Mouse (Mus musculus) heart, embryonic 13.5 days (tissue): Measurements from ENCODE around the gene Mrtfa. TPM values are rescaled to one million over a fixed set of nuclear protein-coding genes. Genes with fewer than 3 reads are reported as not detected.
"Not testable (repeated sequence)": the region's sequence is repeated elsewhere in the genome, so short reads cannot be mapped to it uniquely, and the experiment has no call there.

ENCODE experiments used
- ATAC-seq: fragments of 200-750 bp; cut with Nextera tagmentation; 2 replicates; pipeline ENCODE4 v1.8.0; 2017; ENCODE audit warnings: moderate TSS enrichment; ENCODE audit not compliant: insufficient number of reproducible peaks, low FRiP score, low TSS enrichment; ENCODE audit errors: extremely low read depth
- H3K27ac ChIP-seq: fragments of 300-500 bp; sonication (generic); replicated peaks from 2 replicates; pipeline ENCODE4 v1.5.1; 2015; ENCODE audit warnings: moderate library complexity, mild to moderate bottlenecking, inconsistent platforms
- H3K27me3 ChIP-seq: fragments of 300-500 bp; sonication (generic); replicated peaks from 2 replicates; pipeline ENCODE4 v1.6.1; 2015; ENCODE audit warnings: mild to moderate bottlenecking, inconsistent platforms
- H3K36me3 ChIP-seq: fragments of 300-500 bp; sonication (generic); 2 replicates; pipeline ENCODE4 v1.6.1; 2015; ENCODE audit warnings: mild to moderate bottlenecking, inconsistent platforms
- H3K4me1 ChIP-seq: fragments of 300-500 bp; sonication (generic); 2 replicates; pipeline ENCODE4 v1.6.1; 2015; ENCODE audit warnings: inconsistent platforms
- H3K4me2 ChIP-seq: fragments of 300-500 bp; sonication (generic); 2 replicates; pipeline ENCODE4 v1.6.1; 2015; ENCODE audit warnings: inconsistent platforms, mild to moderate bottlenecking, moderate library complexity
- H3K4me3 ChIP-seq: fragments of 300-500 bp; sonication (generic); 2 replicates; pipeline ENCODE4 v1.5.1; 2015; ENCODE audit warnings: moderate library complexity, mild to moderate bottlenecking, inconsistent platforms
- H3K9ac ChIP-seq: fragments of 300-500 bp; sonication (generic); 2 replicates; pipeline ENCODE4 v1.6.1; 2015; ENCODE audit warnings: inconsistent platforms, mild to moderate bottlenecking, moderate library complexity
- H3K9me3 ChIP-seq: fragments of 300-500 bp; sonication (generic); 2 replicates; pipeline ENCODE4 v1.6.1; 2016; ENCODE audit warnings: inconsistent platforms
- WGBS: fragments of 180-500 bp; shearing (Covaris S2); methylation state at CpG from one replicate; pipeline ENCODE4 v1.1.7; 2015; ENCODE audit warnings: mixed read lengths; 5-methylcytosine and 5-hydroxymethylcytosine counted together
- polyA plus RNA-seq: library from polyadenylated mRNA; unstranded; fragments of >200 nt; fragmentation: Nextera tagmentation; extraction: Ambion mirVana; gene quantifications from 2 replicates; pipeline ENCODE4 v1.2.1, GENCODE M21; 2015

The Mrtfa gene
- polyA plus RNA-seq, 1 experiment from 2014 or later = 13.9 TPM

GRCm38 (mm10) chr15:81225732-81226131 is 35.2 kb upstream of the Mrtfa start:
- H3K36me3 ChIP-seq = no peaks in the 10 kb centered on the region
- H3K27me3 ChIP-seq = 0 out of 2 replicates have a peak, but pooled peaks cover 12% of the 10 kb centered on the region
- 67% methylated on average over 6 of the region's 6 CpGs for WGBS
- H3K4me2 ChIP-seq = no peak overlapping the region
- no peak for ATAC-seq
- H3K27ac ChIP-seq = no peak overlapping the region
- H3K9me3 ChIP-seq = no peaks in the 10 kb centered on the region
- no peaks in the 10 kb centered on the region for H3K4me1 ChIP-seq
- no peak overlapping the region for H3K4me3 ChIP-seq
- H3K9ac ChIP-seq = no peak overlapping the region

GRCm38 (mm10) chr15:81225016-81225415 is 34.5 kb upstream of the Mrtfa start:
- Histone ChIP-seq H3K4me2 (no peak overlapping the region), H3K36me3 (no peaks in the 10 kb centered on the region), H3K9ac (no peak overlapping the region), H3K9me3 (no peaks in the 10 kb centered on the region), H3K27me3 (0 out of 2 replicates have a peak, but pooled peaks cover 12% of the 10 kb centered on the region), H3K4me1 (no peaks in the 10 kb centered on the region), H3K27ac (no peak overlapping the region), H3K4me3 (no peak overlapping the region)
- no peak for ATAC-seq
- 83% methylated on average over 10 of the region's 10 CpGs for WGBS

- 45% methylated on average over 6 of the region's 6 CpGs for WGBS
- Histone ChIP-seq H3K9ac (no peak overlapping the region), H3K27ac (no peak overlapping the region), H3K4me3 (no peak overlapping the region), H3K36me3 (no peaks in the 10 kb centered on the region), H3K9me3 (no peaks in the 10 kb centered on the region), H3K4me1 (no peaks in the 10 kb centered on the region), H3K4me2 (no peak overlapping the region), H3K27me3 (0 out of 2 replicates have a peak, but pooled peaks cover 5% of the 10 kb centered on the region)
- no peak for ATAC-seq
Measured at GRCm38 (mm10) chr15:81221446-81221845, 30.9 kb upstream of the Mrtfa start.

- H3K9me3 ChIP-seq, H3K4me1 ChIP-seq, H3K27me3 ChIP-seq, H3K27ac ChIP-seq, ATAC-seq, H3K9ac ChIP-seq, H3K4me2 ChIP-seq, H3K4me3 ChIP-seq, H3K36me3 ChIP-seq: not testable (repeated sequence)
- 61% methylated on average over 8 of the region's 8 CpGs for WGBS
Measured at GRCm38 (mm10) chr15:81220051-81220450, 29.5 kb upstream of the Mrtfa start.

- no peak for ATAC-seq
- H3K27me3 ChIP-seq = 0 out of 2 replicates have a peak, but pooled peaks cover 5% of the 10 kb centered on the region
- H3K4me2 ChIP-seq = no peak overlapping the region
- WGBS = 60% methylated on average over 6 of the region's 6 CpGs
- no peak overlapping the region for H3K27ac ChIP-seq
- no peak overlapping the region for H3K4me3 ChIP-seq
- no peaks in the 10 kb centered on the region for H3K36me3 ChIP-seq
- H3K9ac ChIP-seq = no peak overlapping the region
- no peaks in the 10 kb centered on the region for H3K4me1 ChIP-seq
- no peaks in the 10 kb centered on the region for H3K9me3 ChIP-seq
Measured at GRCm38 (mm10) chr15:81219054-81219453, 28.5 kb upstream of the Mrtfa start.

GRCm38 (mm10) chr15:81216906-81217653 is 26.5 kb upstream of the Mrtfa start:
- H3K27me3 ChIP-seq = 0 out of 2 replicates have a peak, but pooled peaks cover 5% of the 10 kb centered on the region
- no peak overlapping the region for H3K4me2 ChIP-seq
- H3K9me3 ChIP-seq = no peaks in the 10 kb centered on the region
- H3K4me3 ChIP-seq = no peak overlapping the region
- 79% methylated on average over 19 of the region's 19 CpGs for WGBS
- no peaks in the 10 kb centered on the region for H3K4me1 ChIP-seq
- no peaks in the 10 kb centered on the region for H3K36me3 ChIP-seq
- ATAC-seq = no peak
- H3K27ac ChIP-seq = no peak overlapping the region
- no peak overlapping the region for H3K9ac ChIP-seq

GRCm38 (mm10) chr15:81212976-81213375 is 22.4 kb upstream of the Mrtfa start:
- no peak for ATAC-seq
- no peak overlapping the region for H3K4me3 ChIP-seq
- no peaks in the 10 kb centered on the region; the same call in 1 of the 2 replicates for H3K9me3 ChIP-seq
- no peak overlapping the region for H3K27ac ChIP-seq
- H3K36me3 ChIP-seq = no peaks in the 10 kb centered on the region
- no peaks in the 10 kb centered on the region for H3K4me1 ChIP-seq
- H3K9ac ChIP-seq = no peak overlapping the region
- WGBS = 58% methylated on average over 15 of the region's 15 CpGs
- no peaks in the 10 kb centered on the region for H3K27me3 ChIP-seq
- no peak overlapping the region for H3K4me2 ChIP-seq

- Histone ChIP-seq H3K27ac (no peak overlapping the region), H3K4me1 (no peaks in the 10 kb centered on the region), H3K9me3 (no peaks in the 10 kb centered on the region; the same call in 1 of the 2 replicates), H3K36me3 (no peaks in the 10 kb centered on the region), H3K27me3 (no peaks in the 10 kb centered on the region), H3K4me2 (no peak overlapping the region), H3K4me3 (no peak overlapping the region), H3K9ac (no peak overlapping the region)
- 66% methylated on average over 5 of the region's 5 CpGs for WGBS
- no peak for ATAC-seq
Measured at GRCm38 (mm10) chr15:81210496-81210895, 19.9 kb upstream of the Mrtfa start.

GRCm38 (mm10) chr15:81202462-81202861 is 11.9 kb upstream of the Mrtfa start:
- Histone ChIP-seq H3K4me2 (no peak overlapping the region), H3K27ac (no peak overlapping the region), H3K36me3 (no peaks in the 10 kb centered on the region), H3K9me3 (peaks cover 4% of the 10 kb centered on the region), H3K27me3 (no peaks in the 10 kb centered on the region), H3K4me1 (no peaks in the 10 kb centered on the region), H3K9ac (no peak overlapping the region), H3K4me3 (no peak overlapping the region)
- ATAC-seq = no peak
- WGBS = 91% methylated on average over 5 of the region's 5 CpGs

- H3K27me3 ChIP-seq = no peaks in the 10 kb centered on the region
- H3K4me2 ChIP-seq = peak overlapping the region; percentile 45
- ATAC-seq = no peak
- H3K4me1 ChIP-seq = no peaks in the 10 kb centered on the region
- WGBS = 19% methylated on average over 4 of the region's 4 CpGs
- H3K9me3 ChIP-seq = no peaks in the 10 kb centered on the region
- no peak overlapping the region for H3K27ac ChIP-seq
- no peak overlapping the region for H3K9ac ChIP-seq
- no peaks in the 10 kb centered on the region for H3K36me3 ChIP-seq
- H3K4me3 ChIP-seq = no peak overlapping the region
Measured at GRCm38 (mm10) chr15:81199372-81199959, 8.9 kb upstream of the Mrtfa start.

- Histone ChIP-seq H3K9ac (no peak overlapping the region), H3K4me2 (no peak overlapping the region), H3K4me3 (no peak overlapping the region), H3K27ac (no peak overlapping the region), H3K9me3 (no peaks in the 10 kb centered on the region), H3K36me3 (no peaks in the 10 kb centered on the region), H3K27me3 (no peaks in the 10 kb centered on the region), H3K4me1 (no peaks in the 10 kb centered on the region)
- 88% methylated on average over 5 of the region's 5 CpGs for WGBS
- ATAC-seq = no peak
Measured at GRCm38 (mm10) chr15:81198447-81198846, 7.9 kb upstream of the Mrtfa start.

- no peaks in the 10 kb centered on the region for H3K4me1 ChIP-seq
- no peak overlapping the region for H3K4me3 ChIP-seq
- no peaks in the 10 kb centered on the region for H3K36me3 ChIP-seq
- H3K4me2 ChIP-seq = no peak overlapping the region
- ATAC-seq = no peak
- no peaks in the 10 kb centered on the region for H3K9me3 ChIP-seq
- no peaks in the 10 kb centered on the region for H3K27me3 ChIP-seq
- WGBS = 65% methylated on average over 10 of the region's 10 CpGs
- no peak overlapping the region for H3K27ac ChIP-seq
- no peak overlapping the region for H3K9ac ChIP-seq
Measured at GRCm38 (mm10) chr15:81197197-81197596, 6.6 kb upstream of the Mrtfa start.
